Mouse (Mus musculus) telencephalon, adult 2 months (tissue): Measurements from ENCODE around the gene Epha8.

Experiments
- DNase-seq: peaks from one replicate; pipeline ENCODE4 v3.0.0-alpha.2; 2011; ENCODE audit warnings: low read depth, low spot score

The Epha8 gene

GRCm38 (mm10) chr4:136954562-136954961, 2.1 kb downstream of the Epha8 start:
- no peak for DNase-seq

GRCm38 (mm10) chr4:136949266-136949989, 7.2 kb downstream of the Epha8 start:
- DNase-seq = no peak

- no peak for DNase-seq
These were observed 11.2 kb downstream of the Epha8 start for GRCm38 (mm10) chr4:136945397-136945796.

GRCm38 (mm10) chr4:136944558-136945350, 11.9 kb downstream of the Epha8 start:
- DNase-seq = no peak

GRCm38 (mm10) chr4:136943175-136943574, 13.4 kb downstream of the Epha8 start:
- DNase-seq = no peak

GRCm38 (mm10) chr4:136942761-136943160, 13.9 kb downstream of the Epha8 start:
- DNase-seq = no peak

GRCm38 (mm10) chr4:136937935-136938334, 18.7 kb downstream of the Epha8 start:
- no peak for DNase-seq

GRCm38 (mm10) chr4:136937344-136937743, 19.3 kb downstream of the Epha8 start:
- no peak for DNase-seq

GRCm38 (mm10) chr4:136934746-136935613, 21.6 kb downstream of the Epha8 start:
- DNase-seq = no peak

GRCm38 (mm10) chr4:136930474-136930873, 26.1 kb downstream of the Epha8 start:
- no peak for DNase-seq

GRCm38 (mm10) chr4:136928928-136929327, 27.7 kb downstream of the Epha8 start:
- DNase-seq = no peak

- no peak for DNase-seq
These were observed 30.8 kb downstream of the Epha8 start for GRCm38 (mm10) chr4:136925804-136926203.

GRCm38 (mm10) chr4:136924529-136924928, 32.1 kb downstream of the Epha8 start:
- DNase-seq = no peak

- DNase-seq = peak; percentile 41
These were observed 37.1 kb downstream of the Epha8 start for GRCm38 (mm10) chr4:136919526-136919925.

- DNase-seq = no peak
These were observed 37.8 kb downstream of the Epha8 start for GRCm38 (mm10) chr4:136918834-136919233.

GRCm38 (mm10) chr4:136917165-136917524, 39.5 kb downstream of the Epha8 start:
- no peak for DNase-seq

- no peak for DNase-seq
These were observed 40.1 kb downstream of the Epha8 start for GRCm38 (mm10) chr4:136916359-136917164.

- no peak for DNase-seq
These were observed 43.8 kb downstream of the Epha8 start for GRCm38 (mm10) chr4:136912841-136913240.

- DNase-seq = peak; percentile 32
These were observed 44.8 kb downstream of the Epha8 start for GRCm38 (mm10) chr4:136911804-136912203.

- DNase-seq = no peak
These were observed 45.4 kb downstream of the Epha8 start for GRCm38 (mm10) chr4:136911211-136911646.

GRCm38 (mm10) chr4:136907809-136908208, 48.8 kb downstream of the Epha8 start:
- no peak for DNase-seq
